Mouse (Mus musculus) liver, embryonic 13.5 days (tissue): ENCODE measurements around the gene Dglucy. TPM values are rescaled to one million over a fixed set of nuclear protein-coding genes. Genes with fewer than 3 reads are reported as not detected.
A peak's percentile ranks its signal among the peaks of the same experiment; 100 is the strongest.

Experiments
- ATAC-seq: fragments of 200-750 bp; cut with Nextera tagmentation; 2 replicates; pipeline ENCODE4 v1.8.0; 2017; ENCODE audit warnings: low read depth, mild to moderate bottlenecking, moderate number of reproducible peaks, moderate library complexity
- DNase-seq: peaks from one replicate; pipeline ENCODE4 v3.0.0; 2022
- H3K27ac ChIP-seq: fragments of 300-500 bp; sonication (generic); 2 replicates; pipeline ENCODE4 v1.5.1; 2015; ENCODE audit warnings: moderate library complexity, mild to moderate bottlenecking, inconsistent platforms
- H3K27me3 ChIP-seq: fragments of 300-500 bp; sonication (generic); 2 replicates; pipeline ENCODE4 v1.6.1; 2015; ENCODE audit warnings: mild to moderate bottlenecking, inconsistent platforms
- H3K36me3 ChIP-seq: fragments of 300-500 bp; sonication (generic); 2 replicates; pipeline ENCODE4 v1.6.1; 2015; ENCODE audit warnings: mild to moderate bottlenecking, inconsistent platforms
- H3K4me1 ChIP-seq: fragments of 300-500 bp; sonication (generic); replicated peaks from 2 replicates; pipeline ENCODE4 v1.6.1; 2015; ENCODE audit warnings: inconsistent platforms
- H3K4me2 ChIP-seq: fragments of 300-500 bp; sonication (generic); 2 replicates; pipeline ENCODE4 v1.6.1; 2015; ENCODE audit warnings: inconsistent platforms, mild to moderate bottlenecking, moderate library complexity
- H3K4me3 ChIP-seq: fragments of 300-500 bp; sonication (generic); replicated peaks from 2 replicates; pipeline ENCODE4 v1.5.1; 2015; ENCODE audit warnings: mild to moderate bottlenecking, inconsistent platforms
- H3K9ac ChIP-seq: fragments of 300-500 bp; sonication (generic); 2 replicates; pipeline ENCODE4 v1.6.1; 2015; ENCODE audit warnings: mild to moderate bottlenecking, inconsistent platforms
- H3K9me3 ChIP-seq: fragments of 300-500 bp; sonication (generic); replicated peaks from 2 replicates; pipeline ENCODE4 v1.6.1; 2016; ENCODE audit warnings: inconsistent platforms
- WGBS: fragments of 180-500 bp; shearing (Covaris S2); methylation state at CpG from one replicate; pipeline ENCODE4 v1.1.7; 2015; ENCODE audit not compliant: insufficient replicate concordance; 5-methylcytosine and 5-hydroxymethylcytosine counted together
- polyA plus RNA-seq: library from polyadenylated mRNA; unstranded; fragments of >200 nt; fragmentation: Nextera tagmentation; extraction: Ambion mirVana; gene quantifications from 2 replicates; pipeline ENCODE4 v1.2.1, GENCODE M21; 2015

The Dglucy gene
- polyA plus RNA-seq, 1 experiment from 2014 or later, result 0.93 TPM

GRCm38 (mm10) chr12:100887801-100888258 is 109.0 kb downstream of the Dglucy start:
- no peak overlapping the region for H3K9ac ChIP-seq
- no peak for DNase-seq
- no peak overlapping the region for H3K27ac ChIP-seq
- H3K4me3 ChIP-seq, result no peak overlapping the region
- no peaks in the 10 kb centered on the region for H3K36me3 ChIP-seq
- peaks cover 13% of the 10 kb centered on the region; the same call in 1 of the 2 replicates for H3K27me3 ChIP-seq
- 35% methylated on average over 12 of the region's 12 CpGs for WGBS
- no peak for ATAC-seq
- H3K4me1 ChIP-seq, result no peaks in the 10 kb centered on the region
- H3K4me2 ChIP-seq, result no peak overlapping the region
- no peaks in the 10 kb centered on the region for H3K9me3 ChIP-seq

- H3K27ac ChIP-seq, result no peak overlapping the region
- 46% methylated on average over 3 of the region's 3 CpGs for WGBS
- no peak overlapping the region for H3K4me2 ChIP-seq
- H3K27me3 ChIP-seq, result peaks cover 13% of the 10 kb centered on the region; the same call in 1 of the 2 replicates
- H3K36me3 ChIP-seq, result no peaks in the 10 kb centered on the region
- H3K4me3 ChIP-seq, result no peak overlapping the region
- ATAC-seq, result no peak
- H3K9me3 ChIP-seq, result no peaks in the 10 kb centered on the region
- H3K4me1 ChIP-seq, result no peaks in the 10 kb centered on the region
- H3K9ac ChIP-seq, result no peak overlapping the region
- DNase-seq, result no peak
Observed at GRCm38 (mm10) chr12:100890548-100890947, 111.7 kb downstream of the Dglucy start.

- Histone ChIP-seq H3K4me3 (no peak overlapping the region), H3K4me2 (no peak overlapping the region), H3K27me3 (peaks cover 43% of the 10 kb centered on the region), H3K27ac (no peak overlapping the region), H3K36me3 (no peaks in the 10 kb centered on the region), H3K9ac (no peak overlapping the region), H3K4me1 (0 out of 2 replicates have a peak, but pooled peaks cover 5% of the 10 kb centered on the region), H3K9me3 (no peaks in the 10 kb centered on the region)
- no peak for DNase-seq
- 2% methylated on average over 2 of the region's 2 CpGs for WGBS
- no peak for ATAC-seq
Observed at GRCm38 (mm10) chr12:100895504-100895903, 116.6 kb downstream of the Dglucy start.

- no peak overlapping the region for H3K4me3 ChIP-seq
- H3K9ac ChIP-seq, result no peak overlapping the region
- DNase-seq, result no peak
- WGBS, result 20% methylated on average over 3 of the region's 3 CpGs
- 0 out of 2 replicates have a peak, but pooled peaks cover 5% of the 10 kb centered on the region for H3K4me1 ChIP-seq
- no peak overlapping the region for H3K4me2 ChIP-seq
- no peaks in the 10 kb centered on the region for H3K9me3 ChIP-seq
- no peaks in the 10 kb centered on the region for H3K36me3 ChIP-seq
- no peak overlapping the region for H3K27ac ChIP-seq
- H3K27me3 ChIP-seq, result peaks cover 54% of the 10 kb centered on the region
- ATAC-seq, result no peak
Observed at GRCm38 (mm10) chr12:100896661-100897060, 117.8 kb downstream of the Dglucy start.

GRCm38 (mm10) chr12:100897736-100898650 is 119.1 kb downstream of the Dglucy start:
- no peak overlapping the region for H3K27ac ChIP-seq
- H3K36me3 ChIP-seq, result no peaks in the 10 kb centered on the region
- ATAC-seq (no peak), DNase-seq (no peak)
- 34% methylated on average over 12 of the region's 12 CpGs for WGBS
- no peaks in the 10 kb centered on the region for H3K9me3 ChIP-seq
- no peak overlapping the region for H3K4me3 ChIP-seq
- H3K4me1 ChIP-seq, result 0 out of 2 replicates have a peak, but pooled peaks cover 5% of the 10 kb centered on the region
- H3K9ac ChIP-seq, result no peak overlapping the region
- H3K27me3 ChIP-seq, result peaks cover 56% of the 10 kb centered on the region
- H3K4me2 ChIP-seq, result no peak overlapping the region

GRCm38 (mm10) chr12:100899111-100899640 is 120.3 kb downstream of the Dglucy start:
- Histone ChIP-seq H3K36me3 (no peaks in the 10 kb centered on the region), H3K4me3 (no peak overlapping the region), H3K9me3 (no peaks in the 10 kb centered on the region), H3K4me1 (0 out of 2 replicates have a peak, but pooled peaks cover 5% of the 10 kb centered on the region), H3K4me2 (peak overlapping the region; percentile 26), H3K27me3 (peaks cover 63% of the 10 kb centered on the region), H3K27ac (no peak overlapping the region), H3K9ac (no peak overlapping the region)
- DNase-seq, result no peak
- under 1% methylated on average over 30 of the region's 30 CpGs for WGBS
- ATAC-seq, result no peak

GRCm38 (mm10) chr12:100900901-100901300 is 122.0 kb downstream of the Dglucy start:
- no peak for DNase-seq
- no peak overlapping the region for H3K27ac ChIP-seq
- H3K4me1 ChIP-seq, result 0 out of 2 replicates have a peak, but pooled peaks cover 5% of the 10 kb centered on the region
- no peak overlapping the region for H3K4me3 ChIP-seq
- H3K9ac ChIP-seq, result no peak overlapping the region
- H3K4me2 ChIP-seq, result no peak overlapping the region
- no peak for ATAC-seq
- WGBS, result 53% methylated on average over 6 of the region's 6 CpGs
- no peaks in the 10 kb centered on the region for H3K36me3 ChIP-seq
- peaks cover 64% of the 10 kb centered on the region for H3K27me3 ChIP-seq
- no peaks in the 10 kb centered on the region for H3K9me3 ChIP-seq

- H3K36me3 ChIP-seq, result no peaks in the 10 kb centered on the region
- H3K27ac ChIP-seq, result no peak overlapping the region
- H3K4me3 ChIP-seq, result no peak overlapping the region
- H3K27me3 ChIP-seq, result peaks cover 67% of the 10 kb centered on the region
- H3K9ac ChIP-seq, result no peak overlapping the region
- H3K9me3 ChIP-seq, result no peaks in the 10 kb centered on the region
- DNase-seq (no peak), ATAC-seq (no peak)
- 0 out of 2 replicates have a peak, but pooled peaks cover 5% of the 10 kb centered on the region for H3K4me1 ChIP-seq
- H3K4me2 ChIP-seq, result no peak overlapping the region
- 45% methylated on average over 6 of the region's 6 CpGs for WGBS
Observed at GRCm38 (mm10) chr12:100901386-100901785, 122.5 kb downstream of the Dglucy start.

GRCm38 (mm10) chr12:100903761-100904160 is 124.9 kb downstream of the Dglucy start:
- no peak overlapping the region for H3K4me2 ChIP-seq
- 70% methylated on average over 9 of the region's 9 CpGs for WGBS
- no peak overlapping the region for H3K9ac ChIP-seq
- ATAC-seq (no peak), DNase-seq (no peak)
- H3K4me3 ChIP-seq, result no peak overlapping the region
- H3K9me3 ChIP-seq, result no peaks in the 10 kb centered on the region
- H3K27me3 ChIP-seq, result peaks cover 67% of the 10 kb centered on the region
- H3K36me3 ChIP-seq, result no peaks in the 10 kb centered on the region
- H3K4me1 ChIP-seq, result peaks cover 11% of the 10 kb centered on the region; the same call in 1 of the 2 replicates
- no peak overlapping the region for H3K27ac ChIP-seq

GRCm38 (mm10) chr12:100906861-100907260 is 128.0 kb downstream of the Dglucy start:
- 61% methylated on average over 5 of the region's 5 CpGs for WGBS

GRCm38 (mm10) chr12:100907598-100908297 is 128.9 kb downstream of the Dglucy start, which contains the start of gene Gpr68:
Gene Gpr68, minus strand, starts transcription at chr12:100908198.
- Histone ChIP-seq H3K9me3 (no peaks in the 10 kb centered on the region), H3K4me3 (peak within 1 kb of the TSS; percentile 35; the same call in 1 of the 2 replicates), H3K27me3 (peaks cover 41% of the 10 kb centered on the region), H3K4me1 (peaks cover 6% of the 10 kb centered on the region; the same call in 1 of the 2 replicates), H3K9ac (no peak within 1 kb of the TSS), H3K27ac (no peak within 1 kb of the TSS), H3K36me3 (peaks cover 8% of the 10 kb centered on the region), H3K4me2 (peak within 1 kb of the TSS; percentile 55)
- DNase-seq (no peak), ATAC-seq (no peak)
- WGBS, result 8% methylated on average over 39 of the region's 39 CpGs

More at GRCm38 (mm10) chr12:100906861-100907260, 128.0 kb downstream of the Dglucy start:
- Histone ChIP-seq H3K9ac (no peak overlapping the region), H3K36me3 (no peaks in the 10 kb centered on the region; the same call in 1 of the 2 replicates), H3K27ac (no peak overlapping the region), H3K9me3 (no peaks in the 10 kb centered on the region), H3K4me2 (no peak overlapping the region), H3K4me3 (no peak overlapping the region), H3K4me1 (peaks cover 6% of the 10 kb centered on the region; the same call in 1 of the 2 replicates), H3K27me3 (peaks cover 41% of the 10 kb centered on the region)
- DNase-seq (no peak), ATAC-seq (no peak)
